Mouse (Mus musculus) megakaryocyte-erythroid progenitor cell, adult 5-6 weeks (primary cell): ENCODE data around the gene Nkx3-2. TPM values are rescaled to one million over a fixed set of nuclear protein-coding genes. Genes with fewer than 3 reads are reported as not detected.

Source experiments
- ATAC-seq: replicated peaks from 2 replicates; pipeline ENCODE4 v1.8.0; 2016; ENCODE audit warnings: mild to moderate bottlenecking, inconsistent platforms; ENCODE audit not compliant: severe bottlenecking, poor library complexity, low FRiP score, low TSS enrichment
- total RNA-seq, 2 experiments: library from RNA; stranded (forward) in 1 of 2; stranded (reverse) in 1 of 2; fragments of 200-1000, 215-1000 nt in 1 of 2; fragments of >200 nt in 1 of 2; fragmentation: Nextera tagmentation in 1 of 2; gene quantifications; 2 replicates each; pipeline ENCODE4 v1.2.3; 2014 to 2017

The Nkx3-2 gene
- total RNA-seq, 2 experiments from 2014 or later, result not detected

DNA sequence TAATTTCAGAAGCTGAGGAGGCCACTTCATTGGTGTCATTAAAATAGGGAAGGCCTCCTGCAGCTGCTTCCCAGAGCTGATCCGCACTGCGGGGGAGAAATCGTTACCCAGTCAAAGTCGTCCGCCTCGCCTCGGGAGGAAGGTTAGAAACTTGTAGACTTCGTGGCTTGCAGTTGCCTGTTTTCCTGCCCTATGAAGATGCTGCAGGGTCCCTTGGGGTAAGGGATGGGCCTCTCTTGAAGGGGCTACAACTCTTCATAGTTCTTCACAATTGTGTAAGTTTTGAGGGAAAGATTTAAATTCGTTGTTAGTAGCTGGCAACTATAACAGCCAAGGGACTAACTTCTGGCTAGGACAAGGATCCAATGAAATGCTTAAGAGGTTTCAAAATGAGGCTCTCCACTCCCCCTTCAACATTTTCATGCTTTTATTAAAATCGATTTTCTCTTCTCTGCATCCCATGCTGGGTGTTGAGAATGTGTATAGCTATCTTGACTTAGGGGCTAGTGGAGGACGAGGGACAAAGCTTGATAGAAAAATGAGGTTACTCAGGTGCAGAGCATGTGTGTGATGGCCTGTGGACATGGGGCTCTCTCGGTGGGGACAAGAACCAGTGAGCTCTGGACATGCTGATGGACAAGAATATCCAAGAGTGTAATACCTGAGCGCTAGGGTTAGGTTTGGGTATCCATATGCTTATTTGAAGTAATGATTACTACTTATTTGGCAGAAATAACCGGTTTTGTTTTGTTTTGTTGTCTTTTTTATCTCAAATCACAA, 1.5 kb upstream of the Nkx3-2 start:
- no peak for ATAC-seq

DNA sequence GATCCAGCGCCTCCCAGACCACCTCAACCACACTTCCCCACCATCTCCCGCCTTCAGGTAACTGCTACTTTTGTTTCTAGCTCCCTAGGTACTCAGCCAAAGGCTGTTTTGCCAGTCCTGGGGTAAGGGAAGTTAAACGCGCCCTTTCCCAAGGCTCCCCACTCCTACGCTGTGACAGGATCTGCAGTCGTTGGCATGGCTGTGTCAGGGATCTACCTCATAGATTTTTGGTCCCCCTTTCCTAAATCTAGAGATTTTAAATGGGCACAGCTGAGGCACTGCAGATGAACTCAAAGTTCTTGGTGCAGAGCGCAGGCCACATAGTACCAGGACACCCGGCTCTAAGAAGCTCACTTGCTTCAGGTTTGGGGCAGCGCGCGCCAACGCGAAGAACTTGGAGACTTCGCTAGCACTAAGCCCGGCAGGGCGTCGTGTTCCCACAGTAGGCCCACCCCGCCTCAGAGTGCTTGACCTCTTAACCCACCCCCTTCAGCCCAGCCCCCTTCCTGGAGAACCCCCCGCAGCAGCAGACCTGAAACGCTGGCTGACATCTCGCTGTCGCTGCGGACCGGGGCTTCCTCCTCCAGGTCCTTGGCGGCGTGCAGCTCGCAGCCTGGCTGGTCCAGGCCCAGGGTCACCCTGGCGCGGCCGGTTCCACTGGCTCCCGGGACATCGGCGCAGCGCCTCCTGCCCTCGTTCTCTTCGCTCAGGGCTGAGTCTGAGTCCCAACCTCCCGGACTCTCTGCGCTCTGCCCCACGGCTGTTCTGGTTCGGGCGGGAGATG, 1.2 kb downstream of the Nkx3-2 start:
- no peak for ATAC-seq

DNA sequence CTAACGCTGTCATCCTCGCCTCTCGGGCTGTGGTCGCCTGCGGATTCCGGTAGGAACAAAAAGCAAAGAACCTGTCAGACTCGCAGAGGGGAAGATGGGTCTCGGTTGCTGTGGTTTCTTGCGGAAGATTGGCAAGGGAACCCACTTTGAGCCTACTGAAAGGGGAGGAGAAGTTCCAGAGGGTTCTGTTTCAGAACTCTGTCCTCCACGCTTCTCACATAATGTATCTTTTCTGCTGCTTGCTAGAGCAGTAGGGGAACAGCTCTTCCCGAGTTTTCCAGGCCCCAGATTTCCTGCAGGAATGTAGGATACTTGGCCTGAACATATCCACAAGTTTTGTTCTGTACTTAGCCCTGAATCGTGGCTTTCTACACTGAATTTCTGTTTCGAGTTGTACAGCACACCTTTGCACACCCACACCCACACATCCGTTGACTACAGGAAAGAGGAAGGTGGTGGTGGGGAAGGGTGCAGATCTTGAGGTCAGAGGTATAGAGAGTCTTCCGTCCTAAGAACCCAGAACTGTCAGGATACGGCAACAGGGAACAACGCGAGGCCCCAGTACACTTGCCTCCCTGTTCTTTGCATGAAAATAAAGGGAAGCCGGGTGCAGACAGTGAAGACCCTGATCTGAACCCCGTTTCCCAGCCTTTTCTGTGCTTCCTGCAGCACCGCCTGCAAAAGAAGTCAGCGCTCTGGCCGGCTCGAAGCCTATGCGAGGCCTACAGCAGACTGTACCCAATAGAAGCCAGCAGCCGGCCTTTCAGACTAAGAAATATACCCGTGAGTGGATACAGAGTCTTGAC, 2.0 kb downstream of the Nkx3-2 start:
- ATAC-seq, result no peak

DNA sequence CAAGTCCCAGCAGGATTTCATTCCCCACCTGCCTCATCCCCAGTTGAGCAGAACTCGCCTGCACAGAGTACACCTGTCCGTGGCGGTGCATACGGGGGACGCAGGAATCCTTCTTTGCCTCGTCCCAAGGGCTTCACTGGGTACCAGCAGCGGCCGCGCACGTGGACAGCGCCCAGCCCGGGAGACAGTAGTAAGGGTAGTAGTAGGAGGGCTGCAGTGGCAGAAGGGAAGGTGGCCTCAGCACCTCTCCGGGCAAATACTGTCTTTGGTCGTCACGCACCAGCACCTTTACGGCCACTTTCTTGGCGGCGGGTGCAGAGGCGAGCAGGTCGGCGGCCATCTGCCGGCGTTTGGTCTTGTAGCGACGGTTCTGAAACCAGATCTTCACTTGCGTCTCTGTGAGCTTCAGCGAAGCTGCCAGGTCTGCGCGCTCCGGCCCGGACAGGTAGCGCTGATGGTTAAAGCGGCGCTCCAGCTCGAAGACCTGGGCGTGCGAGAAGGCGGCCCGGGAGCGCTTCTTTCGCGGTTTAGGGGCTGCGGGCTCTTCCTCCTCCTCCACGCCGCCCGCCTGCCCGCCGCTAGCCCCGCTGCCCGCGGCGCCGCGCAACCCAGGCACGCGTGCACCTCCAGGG, 2.7 kb downstream of the Nkx3-2 start:
- ATAC-seq, result 0 out of 2 replicates have a peak, but pooled peaks have one; percentile 15

DNA sequence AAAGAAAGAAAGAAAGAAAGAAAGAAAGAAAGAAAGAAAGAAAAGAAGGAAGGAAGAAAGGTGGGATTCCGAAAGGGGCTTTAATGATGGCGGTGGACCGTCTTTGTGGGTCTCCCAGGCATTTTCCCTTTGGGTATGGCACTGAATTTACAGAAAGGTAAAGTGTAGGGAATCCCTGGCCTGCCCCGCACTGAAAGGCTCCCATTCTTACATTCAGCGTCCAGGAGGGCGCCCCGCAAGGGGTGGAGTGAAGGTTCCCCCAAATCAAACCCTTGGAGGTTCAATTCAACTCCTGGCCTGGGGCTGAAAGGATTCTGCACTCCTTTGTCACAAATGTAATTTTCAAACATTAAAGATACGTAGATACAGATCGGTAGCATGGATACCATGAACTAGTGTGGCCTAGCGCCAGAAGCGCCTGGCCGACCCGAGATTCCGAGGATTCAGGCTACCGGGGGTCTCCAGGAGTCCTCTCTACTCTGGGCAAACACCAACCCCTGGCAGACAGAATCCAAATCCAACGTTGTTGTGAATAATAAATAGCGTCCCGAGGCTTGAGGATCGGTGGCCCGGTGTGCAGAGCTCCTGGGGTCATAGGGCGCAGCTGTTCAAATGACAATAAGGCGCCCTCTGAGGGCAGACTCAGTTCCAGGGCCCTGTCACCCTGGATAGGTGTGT, 3.3 kb downstream of the Nkx3-2 start:
- no peak for ATAC-seq

DNA sequence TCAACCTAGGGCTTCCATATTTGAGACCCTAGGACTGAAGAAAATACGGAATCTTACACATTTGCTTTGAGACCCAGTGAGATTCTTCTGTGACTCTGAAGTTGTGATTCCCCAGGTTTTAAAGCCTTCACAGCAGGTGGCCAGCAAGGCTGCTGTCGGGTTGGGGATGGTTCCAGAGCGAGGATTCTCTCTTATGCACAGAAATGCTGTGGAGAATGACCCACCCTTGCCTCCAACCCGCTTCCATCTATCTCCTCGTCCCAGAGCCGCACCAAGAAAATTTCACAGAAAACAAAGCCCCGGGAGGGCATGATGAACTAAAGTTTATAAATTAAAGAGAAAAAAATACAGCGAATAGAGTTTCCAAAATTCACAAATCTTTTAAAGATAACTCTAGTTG, 4.2 kb downstream of the Nkx3-2 start:
- no peak for ATAC-seq

DNA sequence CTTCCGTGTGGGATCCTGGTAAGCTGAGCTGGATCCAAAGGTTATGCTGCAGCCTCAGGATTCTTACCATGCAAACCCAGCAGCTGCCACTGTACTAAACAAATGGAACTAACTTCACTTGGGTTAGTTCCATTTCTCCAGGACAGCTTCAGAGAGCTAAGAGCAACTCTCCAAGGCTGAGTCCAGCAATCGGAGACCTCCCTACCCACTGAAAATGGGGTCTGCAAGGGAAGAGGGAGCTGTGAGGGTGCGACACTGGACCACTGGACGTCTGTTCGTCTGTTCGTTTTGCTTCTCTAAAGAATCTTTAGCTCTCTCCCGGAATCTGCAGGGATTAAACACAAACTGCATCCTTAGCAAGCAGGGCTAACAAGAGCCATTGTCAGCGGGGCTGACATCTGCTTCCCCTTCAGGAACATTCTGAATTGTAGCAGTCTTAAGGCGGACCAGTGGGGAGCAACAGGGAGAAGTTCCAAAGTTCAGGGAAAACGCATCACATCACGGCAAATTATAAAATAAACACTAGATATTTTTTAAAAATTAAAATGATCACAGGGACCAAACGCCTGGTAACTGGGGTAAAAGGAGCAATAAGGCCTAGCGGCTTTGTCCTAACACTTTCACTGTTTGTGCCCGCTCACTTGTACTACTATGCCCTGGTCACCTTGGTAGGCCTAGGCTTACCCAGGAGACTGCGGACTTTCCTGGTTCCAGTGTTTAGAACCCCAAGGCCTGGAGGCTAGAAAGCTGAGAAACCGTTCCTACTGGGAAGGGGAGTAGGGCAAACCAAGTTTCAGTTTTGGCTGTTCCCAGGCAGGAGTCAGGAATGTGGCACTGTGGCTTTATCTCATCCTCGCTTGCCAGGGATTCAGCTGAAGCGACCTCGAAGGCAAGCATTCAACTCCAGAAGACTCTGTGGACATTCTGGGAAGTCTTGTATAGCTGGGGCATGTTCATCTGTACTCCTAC, 5.3 kb downstream of the Nkx3-2 start:
- ATAC-seq, result no peak

DNA sequence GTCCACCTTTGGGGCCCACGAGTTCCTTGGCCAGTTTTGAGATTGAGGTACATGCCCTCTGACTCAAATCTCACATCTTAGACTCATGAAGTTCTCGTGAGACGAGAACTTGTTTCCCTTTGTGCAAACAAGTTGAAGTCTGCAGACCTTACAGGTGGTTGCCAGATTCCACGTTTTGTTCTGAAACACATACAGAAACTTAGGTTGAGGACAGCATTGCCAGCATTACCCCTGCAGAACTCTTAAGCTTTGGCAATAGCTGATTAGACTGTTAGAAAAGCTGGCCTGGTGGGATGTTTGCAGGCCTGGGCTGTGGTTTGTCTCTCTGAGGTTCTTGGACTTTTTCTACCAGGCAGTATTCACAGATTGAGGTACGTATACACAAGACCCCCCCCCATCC, 7.0 kb downstream of the Nkx3-2 start:
- ATAC-seq, result no peak

DNA sequence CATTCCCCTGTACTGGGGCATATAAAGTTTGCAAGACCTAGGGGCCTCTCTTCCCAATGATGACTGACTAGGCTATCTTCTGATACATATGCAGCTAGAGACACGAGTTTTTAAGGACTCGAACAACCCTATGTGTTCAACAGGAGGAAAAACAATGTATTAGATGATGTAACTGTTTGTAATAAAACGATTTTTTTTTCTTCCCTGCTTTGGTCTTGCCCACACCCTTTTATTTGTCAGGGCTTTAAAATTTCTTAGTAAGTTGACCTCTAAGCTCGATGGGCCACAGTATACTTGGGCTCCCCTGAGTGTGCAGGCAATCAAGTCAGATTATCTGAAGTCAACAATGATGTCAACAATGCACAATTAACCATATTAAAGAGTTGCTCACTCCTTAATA, 7.9 kb downstream of the Nkx3-2 start:
- no peak for ATAC-seq

DNA sequence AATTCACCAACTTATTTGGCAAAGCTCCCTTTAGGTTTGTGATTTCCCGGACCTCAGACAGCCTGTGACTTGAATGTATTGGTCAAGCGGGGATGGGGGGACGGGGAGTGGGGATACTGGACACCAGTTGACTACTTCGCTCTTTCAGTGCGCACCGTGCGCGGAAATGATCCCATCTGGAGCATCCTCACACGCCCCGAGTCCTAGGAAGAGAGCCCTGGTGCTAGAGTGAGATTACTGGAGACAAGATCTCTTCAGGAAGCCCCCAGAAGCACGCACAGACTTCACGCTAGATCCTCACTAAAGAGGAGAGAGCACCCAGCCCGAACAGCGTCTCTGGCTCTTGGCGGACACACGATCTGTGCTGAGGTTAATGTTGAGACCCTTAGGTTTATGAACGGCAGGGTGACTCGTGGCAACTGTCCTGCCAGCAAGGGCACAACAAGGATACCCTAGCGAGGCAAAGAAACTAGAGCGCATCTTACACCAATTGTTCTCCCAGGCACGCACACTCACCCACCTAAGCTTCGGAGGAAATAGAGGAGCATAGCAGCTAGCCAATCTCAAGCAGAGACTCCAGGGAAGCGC, 8.8 kb downstream of the Nkx3-2 start:
- no peak for ATAC-seq

DNA sequence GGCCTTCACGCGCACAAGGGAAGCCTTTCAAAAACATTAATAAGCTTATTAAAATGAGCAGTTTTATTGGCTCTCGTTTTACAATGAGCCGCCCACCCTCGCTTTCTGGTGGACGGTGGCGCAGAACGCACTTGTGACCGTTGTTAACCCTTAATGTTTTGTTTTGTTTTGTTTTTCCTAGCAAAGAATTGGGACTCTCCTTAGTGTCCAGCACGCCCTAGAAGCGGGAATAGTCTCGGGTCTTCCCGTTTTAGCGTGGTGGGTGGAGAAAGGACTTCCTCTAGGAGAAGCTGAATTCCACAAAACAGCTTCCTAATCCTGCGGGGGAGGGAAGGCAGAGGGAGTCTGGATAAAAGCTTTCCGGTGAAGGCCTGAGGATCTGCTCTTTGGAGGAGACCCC, 9.5 kb downstream of the Nkx3-2 start:
- ATAC-seq, result no peak

DNA sequence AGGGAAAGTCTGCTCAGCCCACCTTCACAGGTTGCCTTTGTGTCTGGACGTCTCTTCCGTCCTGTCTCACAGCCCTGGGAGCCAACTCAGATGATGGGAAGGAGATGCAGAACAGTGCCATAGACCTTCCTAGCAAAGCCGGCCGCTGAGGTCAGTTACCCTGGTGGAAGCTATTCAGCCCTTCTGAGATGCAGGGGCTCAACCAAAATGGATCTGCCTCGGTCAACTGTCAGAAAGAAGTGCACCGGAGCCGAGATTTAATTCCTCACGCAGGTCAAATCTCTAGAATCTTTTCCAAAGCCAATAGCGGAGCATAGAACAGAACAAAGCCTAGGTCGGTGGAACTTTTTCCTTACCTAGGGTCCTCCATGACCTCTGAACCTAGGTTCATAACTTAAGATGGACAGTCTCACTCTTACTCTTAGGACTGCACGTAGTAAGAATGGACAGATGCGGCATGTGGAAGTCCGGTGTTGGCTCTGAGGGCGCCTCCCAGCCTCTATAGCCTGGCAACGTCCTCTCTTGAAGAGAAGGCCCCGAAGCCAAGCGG, 10.0 kb downstream of the Nkx3-2 start:
- no peak for ATAC-seq

DNA sequence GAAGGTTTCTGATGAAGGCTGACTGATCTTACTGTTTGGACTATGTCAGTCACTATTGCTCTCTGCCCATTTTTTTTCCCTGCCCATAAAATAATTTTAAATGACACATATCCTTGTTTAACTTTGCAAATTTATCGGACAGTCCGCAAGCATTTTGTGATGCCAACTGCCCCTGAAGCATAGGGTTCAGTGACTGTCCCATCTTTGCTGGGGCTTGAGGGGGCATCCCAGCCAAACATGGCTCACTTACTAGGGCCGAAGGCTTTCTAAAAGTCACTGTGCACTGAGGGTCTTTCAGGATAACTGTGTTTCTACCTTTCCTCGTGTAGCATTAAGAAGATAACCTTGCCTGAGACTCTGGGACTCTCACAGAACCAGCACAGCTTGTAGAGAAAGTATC, 11.6 kb downstream of the Nkx3-2 start:
- no peak for ATAC-seq

DNA sequence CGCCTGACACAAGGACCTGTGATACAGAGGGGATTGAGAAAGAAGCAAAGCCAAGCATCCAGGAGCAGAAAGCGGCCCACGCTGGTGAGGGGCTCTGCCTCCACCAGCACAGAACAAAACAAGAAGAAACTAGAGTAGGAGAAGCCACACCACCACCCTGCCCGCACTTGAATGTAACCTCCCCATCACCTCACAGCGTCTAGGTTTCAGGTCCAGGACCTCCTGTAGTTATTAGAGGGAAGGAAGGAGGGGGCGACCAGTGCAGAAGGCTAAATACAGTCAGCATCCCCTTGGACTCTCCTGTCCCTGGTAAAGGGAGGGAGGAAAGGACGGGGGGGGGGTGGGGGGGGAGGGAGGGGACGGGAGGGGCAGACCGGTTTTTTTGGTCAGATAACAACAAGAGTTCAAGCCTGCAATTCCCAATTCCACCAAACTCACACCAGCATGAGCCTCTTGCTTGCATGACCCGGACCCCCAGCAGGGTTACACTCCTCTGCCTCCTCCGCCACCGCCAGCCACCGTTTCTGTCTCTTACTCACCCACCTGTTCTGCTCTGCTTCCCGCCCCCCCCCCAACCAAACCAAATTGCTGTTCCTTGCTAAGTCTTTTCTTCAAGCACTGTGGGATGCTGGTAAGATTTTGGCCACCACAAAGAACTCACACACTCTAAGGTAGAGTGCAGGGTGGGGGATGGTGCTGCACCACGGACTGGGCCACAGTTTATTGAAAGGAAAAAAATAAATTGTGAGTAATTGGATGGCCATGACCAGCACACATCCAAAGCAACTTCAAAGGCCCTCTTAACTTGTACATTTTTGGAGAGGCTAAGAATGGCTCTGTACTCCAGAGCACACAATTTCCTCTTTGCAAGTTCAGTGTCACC, 19.2 kb downstream of the Nkx3-2 start:
- no peak for ATAC-seq

DNA sequence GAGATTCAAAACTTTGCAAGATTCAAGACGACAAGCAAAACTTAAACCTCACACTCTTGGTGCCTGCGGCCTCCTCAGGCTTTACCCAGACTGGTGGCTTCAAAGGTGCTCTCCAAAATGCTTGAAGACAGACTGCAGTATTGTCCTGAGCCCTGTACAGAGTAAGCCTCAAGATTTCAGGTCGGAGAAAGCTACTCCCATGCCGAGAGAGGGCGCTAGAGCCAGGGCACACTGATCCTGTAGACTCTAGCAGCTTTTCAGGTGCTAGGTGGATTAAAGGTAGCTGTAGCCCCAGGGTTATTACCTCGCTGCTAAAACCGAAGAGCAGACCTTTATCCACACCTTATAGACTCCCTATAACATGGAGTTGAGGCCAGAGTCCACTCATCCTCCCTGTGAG, 20.1 kb downstream of the Nkx3-2 start:
- ATAC-seq, result peak; percentile 67

DNA sequence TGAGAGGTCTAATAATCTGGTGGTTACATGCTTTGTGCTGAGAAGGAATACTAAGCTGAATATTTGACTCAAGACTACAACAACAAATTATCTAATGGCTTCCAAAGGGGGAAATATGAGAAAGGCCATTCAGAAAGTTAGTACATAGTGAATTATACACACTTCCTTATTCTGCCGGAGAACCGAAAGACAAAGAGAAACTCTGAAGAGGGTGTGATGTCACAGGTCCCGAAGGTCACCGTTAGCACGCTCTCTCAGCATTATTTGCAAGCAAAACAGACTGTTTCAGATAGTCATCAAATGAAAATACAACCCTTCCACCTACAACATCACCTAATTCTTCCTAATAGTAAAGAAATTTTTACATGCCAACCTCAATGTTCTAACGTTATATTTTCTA, 25.5 kb downstream of the Nkx3-2 start:
- no peak for ATAC-seq

DNA sequence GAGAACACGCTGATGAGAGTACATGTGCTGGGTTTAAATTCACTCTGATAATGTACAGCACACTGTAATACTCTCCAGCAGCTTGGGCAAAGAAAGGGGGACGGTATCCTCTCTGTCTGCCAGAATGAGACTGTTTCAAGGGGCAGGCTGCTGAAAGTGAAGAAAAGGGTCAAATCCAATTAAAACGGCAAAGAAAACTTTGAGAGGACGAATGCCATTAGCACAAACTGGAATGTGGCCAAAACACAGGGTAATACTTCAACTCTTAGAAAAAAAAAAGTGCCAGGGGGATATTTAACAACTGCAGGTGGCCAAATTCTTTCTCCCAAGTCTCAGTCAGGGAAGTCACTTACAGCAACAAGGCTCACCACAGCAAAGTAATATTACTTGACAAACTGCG, 27.3 kb downstream of the Nkx3-2 start:
- no peak for ATAC-seq
